Mouse (Mus musculus): ENCODE measurements at regions not wholly inside any gene's neighbourhood (a gene's known extent, or its start where the extent isn't known, plus 50 kb on each side); places are given as distances from the start of the nearest gene placed in this dataset.

- no peak for DNase-seq (ENCODE audit: low spot score)
These were observed 1299.3 kb downstream of the Zfp704 start for GRCm38 (mm10) chr3:8310379-8311128.

DNA sequence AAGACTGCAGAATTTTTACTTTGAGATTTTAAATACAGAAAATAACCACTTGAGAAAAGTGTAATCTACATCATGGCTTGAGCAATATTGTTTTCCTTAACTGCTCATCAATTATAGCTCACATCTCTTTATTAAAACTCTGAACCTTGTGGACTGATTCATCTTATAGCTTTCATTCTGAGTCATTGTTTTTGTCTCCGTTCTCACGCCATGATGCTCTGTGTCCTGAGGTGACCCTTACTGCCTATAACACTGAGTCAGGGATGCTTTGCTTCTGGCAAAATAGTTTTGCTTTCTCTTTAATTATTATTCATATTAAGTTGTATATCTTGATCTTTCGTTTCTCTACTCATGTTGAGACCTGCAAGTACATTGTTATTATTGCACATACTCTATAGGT, 1302.6 kb downstream of the Zfp704 start:
- no peak for DNase-seq (ENCODE audit: low spot score)

GRCm38 (mm10) chr3:8304784-8305183, 1305.1 kb downstream of the Zfp704 start:
- no peak for DNase-seq (ENCODE audit: low spot score)

DNA sequence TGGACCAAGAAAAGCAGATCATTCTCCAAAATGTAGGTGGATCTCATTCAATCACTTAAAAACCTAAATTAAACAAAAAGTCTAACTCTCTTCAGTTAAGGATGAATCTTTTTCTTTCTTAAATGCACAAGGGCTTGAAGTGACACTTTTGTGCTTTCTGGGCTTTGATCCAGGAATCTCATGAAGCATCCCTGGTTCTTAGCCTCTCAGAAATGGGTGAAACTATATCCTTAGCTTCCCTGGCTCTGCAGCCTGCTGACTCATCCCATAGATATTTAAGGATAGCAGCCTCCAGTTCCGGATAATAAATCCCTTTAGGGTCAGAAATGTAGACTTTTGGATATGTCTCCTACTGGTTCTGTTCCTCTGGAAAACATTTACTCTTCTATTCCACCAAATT, 1316.8 kb downstream of the Zfp704 start:
- no peak for DNase-seq (ENCODE audit: low spot score)

DNA sequence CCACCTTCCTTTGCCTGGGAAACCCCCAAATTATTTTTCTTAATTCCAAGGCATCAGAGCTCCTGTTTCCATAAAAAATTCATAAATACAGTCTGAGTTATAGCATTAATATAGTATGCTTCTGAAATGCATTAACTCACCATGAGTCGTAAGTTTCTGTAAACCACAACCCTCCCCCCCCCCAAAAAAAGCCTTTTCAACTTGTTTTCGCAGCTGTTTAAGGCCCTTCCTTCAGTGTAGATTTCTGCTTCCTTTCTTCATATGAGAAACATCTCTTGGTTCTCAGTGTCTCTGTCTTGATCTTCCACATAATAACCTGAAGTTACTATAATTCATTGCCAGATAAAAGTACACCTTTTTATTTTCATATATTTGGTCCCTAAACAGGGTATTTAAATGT, 1320.3 kb downstream of the Zfp704 start:
- DNase-seq (ENCODE audit: low spot score): no peak

DNA sequence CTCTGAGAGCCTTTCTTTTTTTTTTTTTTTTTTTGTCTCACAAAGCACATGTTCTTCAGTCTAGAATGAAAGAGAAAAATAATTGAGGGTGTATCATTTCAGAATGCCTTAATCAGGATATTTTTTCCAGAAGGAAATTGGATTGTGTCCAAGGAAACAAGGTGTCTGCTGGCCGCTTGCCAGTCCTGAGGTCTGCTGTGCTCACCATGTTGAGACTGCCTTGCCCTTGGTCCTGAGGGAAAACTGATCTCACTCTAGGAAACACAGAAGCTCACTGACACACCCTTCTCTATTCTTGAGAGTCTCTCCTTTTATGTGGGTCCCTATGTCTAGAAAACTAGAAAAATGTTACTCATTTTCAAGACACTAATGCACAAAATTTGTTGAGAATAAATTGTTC, 1321.4 kb downstream of the Zfp704 start:
- DNase-seq (ENCODE audit: low spot score): no peak

DNA sequence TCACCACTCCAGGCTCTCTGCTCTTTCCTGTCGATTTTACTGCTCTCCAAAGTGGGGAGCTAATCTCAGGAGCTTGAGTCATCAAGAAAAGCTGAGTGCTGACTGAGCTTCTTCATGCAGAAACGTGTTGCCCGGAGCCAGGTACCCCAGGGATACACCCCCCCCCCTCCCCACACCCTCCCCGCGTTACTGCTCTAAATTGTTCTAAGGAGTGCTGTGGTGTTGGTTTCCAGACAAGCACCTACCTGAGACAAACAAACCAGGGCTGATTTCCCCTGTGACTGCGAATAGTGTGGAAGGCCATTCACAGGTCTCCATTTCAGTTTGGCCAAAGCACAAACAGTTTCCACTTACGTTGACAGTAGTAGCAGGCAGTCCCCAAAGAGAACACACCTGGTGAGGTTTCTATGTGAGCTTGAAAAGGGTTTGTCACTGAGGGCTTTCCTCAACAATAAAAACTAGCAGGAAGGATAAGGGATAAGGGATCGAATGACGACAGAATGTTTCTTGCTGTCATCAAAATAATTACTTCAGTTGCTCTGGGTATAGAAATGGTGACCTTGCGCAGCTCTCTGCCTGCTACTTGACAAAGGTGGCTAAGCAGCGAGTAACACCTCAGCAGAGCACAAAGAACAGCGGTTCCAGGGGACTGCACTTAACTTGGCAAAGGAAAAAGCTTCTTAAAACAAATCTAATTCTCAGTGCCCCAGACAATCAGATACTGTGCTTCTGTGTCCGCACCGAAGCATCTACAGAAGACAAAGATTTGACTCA, 1325.0 kb downstream of the Zfp704 start:
- DNase-seq (ENCODE audit: low spot score): no peak

DNA sequence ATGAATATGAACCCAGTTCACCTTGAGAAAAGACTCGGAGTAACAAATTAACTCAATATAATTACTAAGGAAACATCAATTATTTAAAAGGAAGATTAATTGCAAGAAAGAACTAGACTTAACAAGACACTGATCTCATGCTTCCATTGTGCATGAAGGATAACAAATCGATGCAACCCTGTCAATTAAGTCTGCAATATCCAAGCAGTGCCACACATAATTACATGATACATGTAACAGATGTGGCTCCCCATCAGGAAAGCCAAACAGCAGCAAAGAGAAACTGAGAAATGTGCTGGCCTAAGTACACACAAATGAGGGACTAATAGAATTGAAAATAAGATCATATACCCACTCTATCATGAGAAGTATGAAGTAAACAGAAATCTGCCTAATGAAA, 1327.5 kb downstream of the Zfp704 start:
- no peak for DNase-seq (ENCODE audit: low spot score)

DNA sequence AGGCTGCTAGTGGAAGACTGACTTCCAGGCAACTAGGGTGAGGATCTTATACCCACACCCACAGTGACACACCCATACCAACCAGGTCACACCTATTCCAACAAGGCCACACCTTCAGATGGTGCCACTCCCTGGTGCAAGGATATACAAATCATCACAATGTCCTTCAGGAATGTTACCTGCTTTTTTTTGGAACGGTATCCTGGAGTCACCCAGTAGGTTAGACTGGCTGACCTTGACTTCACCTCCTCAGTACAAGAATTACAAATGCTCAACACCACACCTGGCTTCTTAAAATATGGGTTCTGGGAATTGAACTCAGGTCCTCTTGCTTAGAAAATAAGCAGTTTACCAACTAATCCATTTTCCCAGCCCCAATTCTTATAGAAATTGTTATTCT, 1333.2 kb downstream of the Zfp704 start:
- no peak for DNase-seq (ENCODE audit: low spot score)

DNA sequence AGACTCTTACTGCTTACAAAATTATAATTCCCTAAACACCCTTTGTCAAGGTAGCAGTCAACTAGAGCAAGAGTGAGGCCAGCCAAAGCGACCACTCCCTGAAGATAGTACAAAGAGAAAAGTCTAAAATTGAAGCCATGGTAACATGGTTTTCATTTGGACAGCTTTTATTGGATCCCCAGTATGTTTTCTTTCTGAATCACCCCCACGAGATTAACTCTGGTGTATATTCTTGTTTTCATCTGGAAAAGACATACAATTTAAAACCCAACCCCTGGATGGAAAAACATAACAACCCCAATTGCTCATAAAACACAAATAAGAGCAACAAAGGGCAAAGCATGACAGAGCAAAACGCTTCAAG, 1339.0 kb downstream of the Zfp704 start:
- no peak for DNase-seq (ENCODE audit: low spot score)

GRCm38 (mm10) chr3:8270009-8270934, 1339.6 kb downstream of the Zfp704 start:
- DNase-seq (ENCODE audit: low spot score): no peak

- no peak for DNase-seq (ENCODE audit: low spot score)
These were observed 1344.1 kb downstream of the Zfp704 start for GRCm38 (mm10) chr3:8265783-8266182.

DNA sequence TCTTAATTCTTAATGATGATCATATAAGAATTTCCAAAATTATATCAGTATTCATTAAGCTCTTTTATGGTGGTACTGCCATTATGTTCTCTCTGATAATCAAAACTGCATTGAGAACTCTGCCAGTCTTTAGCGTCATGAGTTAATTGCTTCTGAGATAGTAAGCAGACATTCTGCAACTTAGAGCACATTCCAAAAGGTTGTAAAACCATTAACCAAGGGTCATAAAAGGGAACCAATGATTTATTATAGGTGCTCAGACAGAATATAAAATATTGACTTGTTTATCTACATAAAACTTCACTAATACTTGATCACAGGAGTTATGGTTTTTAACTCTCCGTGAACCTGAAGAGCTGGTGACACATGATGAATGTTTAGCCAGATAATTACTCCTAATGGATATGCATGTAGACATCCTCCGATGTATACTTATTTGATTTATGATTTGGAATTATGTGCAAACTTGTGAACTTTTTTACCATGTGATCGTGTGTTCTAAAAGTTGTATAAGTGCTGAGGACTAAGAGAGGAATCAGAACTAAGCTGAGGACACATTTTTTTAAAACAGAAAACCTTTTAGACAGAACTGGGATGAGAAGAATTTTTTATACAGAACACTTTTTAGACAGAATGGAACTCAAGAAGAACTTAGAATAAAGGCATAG, 1345.4 kb downstream of the Zfp704 start:
- DNase-seq (ENCODE audit: low spot score): no peak

DNA sequence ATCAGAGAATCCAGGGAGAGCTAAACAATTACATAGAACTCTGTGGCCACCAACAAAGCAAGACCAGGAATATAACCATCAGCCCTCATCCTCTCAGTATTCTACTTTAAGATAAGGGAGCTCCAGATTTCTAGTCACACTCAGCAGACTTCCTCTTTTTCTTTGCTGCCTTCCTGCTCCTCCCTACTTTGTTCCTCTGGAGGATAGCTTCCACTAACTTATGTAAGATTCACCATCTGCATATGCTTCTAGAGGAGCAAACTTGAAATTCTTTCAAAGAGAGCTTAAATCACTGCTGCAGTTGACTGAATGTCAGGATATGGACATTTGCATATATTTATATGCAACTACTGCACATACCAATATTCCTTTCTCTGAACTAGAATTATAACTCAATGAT, 1352.6 kb downstream of the Zfp704 start:
- DNase-seq (ENCODE audit: low spot score): no peak

GRCm38 (mm10) chr3:8252311-8252710, 1357.6 kb downstream of the Zfp704 start:
- DNase-seq (ENCODE audit: low spot score): no peak

GRCm38 (mm10) chr3:8248911-8249310, 1361.0 kb downstream of the Zfp704 start:
- no peak for DNase-seq (ENCODE audit: low spot score)

DNA sequence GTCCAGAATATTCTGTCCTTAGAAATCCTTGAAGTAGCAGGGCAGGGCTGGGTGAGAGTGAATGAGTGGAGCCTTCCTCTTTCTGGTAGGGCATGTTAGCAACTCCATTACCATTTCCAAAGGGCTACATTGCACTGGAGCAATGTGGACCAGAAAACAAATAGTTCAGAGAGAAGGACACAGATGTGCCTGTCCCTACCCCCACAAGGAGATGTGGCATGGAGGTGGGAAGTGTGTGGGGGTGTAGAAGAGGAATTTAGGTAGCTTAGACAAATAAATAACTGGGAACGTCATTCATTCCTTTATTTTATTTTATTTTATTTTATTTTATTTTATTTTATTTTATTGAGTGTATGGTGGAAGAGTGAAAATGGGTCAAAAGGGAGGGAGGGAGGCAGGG, 1364.1 kb downstream of the Zfp704 start:
- DNase-seq (ENCODE audit: low spot score): peak; percentile 7

- peak; percentile 75 for DNase-seq (ENCODE audit: low spot score)
These were observed 1364.6 kb downstream of the Zfp704 start for GRCm38 (mm10) chr3:8245195-8245789.

DNA sequence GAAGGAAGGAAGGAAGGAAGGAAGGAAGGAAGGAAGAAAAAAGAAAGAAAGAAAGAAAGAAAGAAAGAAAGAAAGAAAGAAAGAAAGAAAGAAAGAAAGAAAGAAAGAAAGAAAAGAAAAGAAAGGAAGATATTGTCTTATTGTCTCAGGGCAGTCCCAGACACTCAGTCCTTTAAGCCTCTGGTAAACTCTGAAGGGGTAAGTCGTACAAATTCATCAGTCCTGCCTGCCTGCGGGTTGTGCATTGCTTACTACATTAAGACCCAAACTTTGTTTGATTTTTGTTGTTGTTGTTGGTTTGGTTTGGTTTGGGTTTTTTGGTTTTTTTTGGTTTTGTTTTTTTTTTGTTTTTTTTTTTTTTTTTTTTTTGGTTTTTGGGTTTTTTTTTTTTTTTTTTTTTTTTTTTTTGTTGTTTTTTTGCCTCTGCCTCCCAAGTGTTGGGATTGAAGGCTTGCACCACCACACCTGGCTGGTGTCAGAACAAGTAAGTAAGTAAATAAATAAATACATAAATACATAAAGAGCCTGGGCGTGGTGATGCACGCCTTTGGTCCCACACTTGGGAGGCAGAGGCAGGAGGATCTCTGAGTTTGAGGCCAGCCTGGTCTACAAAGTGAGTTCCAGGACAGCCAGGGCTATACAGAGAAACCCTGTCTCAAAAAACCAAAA, 1365.2 kb downstream of the Zfp704 start:
- DNase-seq (ENCODE audit: low spot score): peak; percentile 62

DNA sequence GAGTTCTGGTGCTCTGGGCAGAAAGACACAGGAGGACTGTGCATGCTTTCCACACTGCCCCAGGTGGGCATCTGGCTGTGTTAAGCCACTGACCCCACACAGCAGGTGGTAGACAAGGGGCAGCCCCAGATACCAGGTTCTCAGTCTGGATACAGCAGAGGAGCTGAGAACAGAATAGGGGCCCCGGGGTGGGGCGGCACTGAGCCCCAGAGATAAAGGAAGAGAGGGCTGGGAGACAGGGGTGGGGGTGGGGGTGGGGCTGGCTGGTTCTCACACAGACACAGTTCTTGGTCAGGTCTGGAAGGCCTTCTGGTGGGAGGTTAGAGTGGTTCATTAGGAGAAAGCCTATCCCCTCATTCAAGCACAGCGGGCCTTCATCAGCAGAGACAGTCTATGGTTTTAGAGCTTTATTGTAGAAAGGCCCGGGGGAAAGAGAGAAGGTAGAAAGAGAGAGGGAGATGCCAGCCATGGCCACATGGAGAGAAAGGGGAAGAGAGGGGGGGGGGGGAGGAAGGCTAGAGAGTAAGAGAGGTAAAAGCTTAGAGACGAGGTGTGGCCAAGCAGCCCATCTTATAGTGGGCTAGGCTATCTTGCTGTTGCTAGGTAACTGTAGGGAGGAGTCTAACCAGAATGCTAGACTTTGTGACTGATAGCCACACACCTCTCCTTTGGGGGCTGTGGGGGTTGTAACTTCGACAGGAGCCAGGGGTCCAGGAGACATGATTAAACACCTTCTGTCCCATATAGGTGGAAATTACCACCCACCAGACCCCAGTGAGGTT, 1403.1 kb downstream of the Zfp704 start:
- DNase-seq (ENCODE audit: low spot score): peak; percentile 16

Measured in c-Kit-positive CD71-positive TER-119-positive erythroid progenitor cells, embryonic 14.5 days (primary cell).